Mouse (Mus musculus): ENCODE measurements at regions not wholly inside any gene's neighbourhood (a gene's known extent, or its start where the extent isn't known, plus 50 kb on each side); places are given as distances from the start of the nearest gene placed in this dataset.
"Not testable (repeated sequence)": the region's sequence is repeated elsewhere in the genome, so short reads cannot be mapped to it uniquely, and the experiment has no call there.

DNA sequence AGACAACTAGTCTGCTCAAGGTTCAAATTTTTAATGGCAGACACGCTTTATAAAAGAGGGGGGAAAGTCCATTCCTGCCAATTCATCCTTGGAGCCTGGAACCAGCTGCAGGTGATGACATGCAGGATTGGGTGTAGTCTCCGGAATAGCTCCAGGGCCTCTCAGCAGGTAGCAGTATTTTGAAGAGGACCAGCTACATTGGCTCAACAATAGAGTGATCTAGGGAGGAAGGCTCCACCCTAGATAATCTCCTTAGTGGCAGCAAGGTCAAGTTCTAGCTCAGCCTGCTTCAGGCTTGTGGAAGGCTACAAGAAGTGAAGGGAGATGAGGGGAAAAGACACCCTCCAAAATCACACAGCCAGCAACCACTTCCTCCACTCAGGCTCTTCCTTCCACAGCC, 1405.1 kb downstream of the 4930444P10Rik start:
- DNase-seq = not testable (repeated sequence)

- DNase-seq = no peak
Observed at GRCm38 (mm10) chr1:14686172-14686571, 1407.0 kb downstream of the 4930444P10Rik start.

- DNase-seq = no peak
Observed at GRCm38 (mm10) chr1:14680443-14680842, 1412.7 kb downstream of the 4930444P10Rik start.

GRCm38 (mm10) chr1:14672393-14672999, 1420.6 kb downstream of the 4930444P10Rik start:
- DNase-seq = no peak

- DNase-seq = no peak
Observed at GRCm38 (mm10) chr1:14662706-14663312, 1430.3 kb downstream of the 4930444P10Rik start.

DNA sequence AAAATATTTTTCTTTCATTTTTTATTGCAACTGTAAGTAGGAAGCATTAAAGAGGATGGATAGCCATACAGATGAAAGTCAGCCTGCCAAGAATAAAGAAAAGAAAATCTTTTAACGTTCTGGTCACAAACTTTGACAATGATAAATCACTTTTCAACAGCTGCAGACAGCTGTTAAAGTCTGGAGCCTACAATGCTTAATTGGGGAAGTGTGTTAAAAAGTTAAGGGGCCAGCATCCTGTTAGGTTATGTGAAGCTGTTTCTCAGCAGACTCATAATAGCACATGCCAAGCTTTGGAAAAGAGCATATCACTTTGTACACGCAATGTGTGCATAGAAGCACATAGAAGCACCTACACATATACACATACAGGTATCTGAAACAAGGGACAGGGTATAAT, 1431.3 kb downstream of the 4930444P10Rik start:
- peak; percentile 32 to 39 for DNase-seq

DNA sequence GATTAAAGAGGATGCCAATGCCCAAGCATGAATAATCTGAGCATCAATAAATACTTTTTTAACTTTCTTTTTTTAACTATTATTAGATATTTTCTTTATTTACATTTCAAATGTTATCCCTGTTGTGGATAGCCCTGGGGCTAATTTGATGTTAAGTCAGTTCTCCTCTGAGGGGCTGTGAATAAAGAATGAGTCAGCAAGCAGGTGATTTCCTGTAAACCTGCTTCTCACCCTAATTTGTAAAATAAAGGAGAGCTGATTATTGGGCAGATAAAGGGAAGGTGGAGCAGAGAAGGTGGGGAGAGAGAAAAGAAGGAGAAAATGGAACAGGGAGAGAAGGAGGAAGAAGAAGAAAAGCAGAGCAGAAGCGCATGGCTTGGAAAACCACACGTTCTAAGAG, 1442.8 kb downstream of the 4930444P10Rik start:
- no peak for DNase-seq

- DNase-seq = peak in 1 of 2 experiments; percentile 21
Observed at GRCm38 (mm10) chr1:14635642-14636263, 1457.4 kb downstream of the 4930444P10Rik start.

DNA sequence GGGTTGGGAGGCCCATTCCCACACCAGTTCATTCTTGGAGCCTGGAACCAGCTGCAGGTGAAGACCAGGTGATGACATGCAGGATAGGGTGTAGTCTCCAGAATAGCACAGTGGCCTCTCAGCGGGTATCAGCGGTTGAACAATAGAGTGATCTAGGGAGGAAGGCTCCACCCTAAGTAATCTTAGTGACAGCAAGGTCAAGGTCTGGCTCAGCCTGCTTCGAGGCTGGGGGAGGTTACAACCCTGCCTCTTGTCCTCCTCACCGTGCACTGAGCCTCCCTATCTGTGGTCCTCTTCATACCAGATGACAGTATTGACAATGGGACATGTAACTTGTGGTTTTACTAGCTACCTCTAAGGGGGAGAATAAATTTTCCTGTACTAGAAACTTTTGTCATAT, 1461.1 kb downstream of the 4930444P10Rik start:
- DNase-seq = no peak

- no peak for DNase-seq
Observed at GRCm38 (mm10) chr1:14627204-14627603, 1465.9 kb downstream of the 4930444P10Rik start.

DNA sequence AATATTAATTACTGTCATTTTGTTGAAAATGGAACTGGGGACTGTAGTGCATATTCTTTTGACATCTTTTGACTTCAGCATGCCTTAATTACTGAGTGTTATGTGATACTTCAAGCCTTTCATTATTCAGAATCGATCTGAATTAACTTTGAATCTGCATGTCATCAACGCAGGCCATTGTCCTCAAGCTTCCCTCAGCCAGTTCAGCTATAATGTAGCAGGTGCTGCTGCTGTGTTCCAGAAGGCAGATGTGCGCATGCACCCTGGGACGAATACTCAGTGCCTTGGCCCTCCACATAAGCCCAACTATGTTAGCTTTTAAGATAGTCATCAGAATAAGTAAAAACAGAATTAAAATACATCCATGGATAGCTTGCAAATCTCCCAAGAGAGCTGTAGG, 1466.4 kb downstream of the 4930444P10Rik start:
- DNase-seq = no peak

DNA sequence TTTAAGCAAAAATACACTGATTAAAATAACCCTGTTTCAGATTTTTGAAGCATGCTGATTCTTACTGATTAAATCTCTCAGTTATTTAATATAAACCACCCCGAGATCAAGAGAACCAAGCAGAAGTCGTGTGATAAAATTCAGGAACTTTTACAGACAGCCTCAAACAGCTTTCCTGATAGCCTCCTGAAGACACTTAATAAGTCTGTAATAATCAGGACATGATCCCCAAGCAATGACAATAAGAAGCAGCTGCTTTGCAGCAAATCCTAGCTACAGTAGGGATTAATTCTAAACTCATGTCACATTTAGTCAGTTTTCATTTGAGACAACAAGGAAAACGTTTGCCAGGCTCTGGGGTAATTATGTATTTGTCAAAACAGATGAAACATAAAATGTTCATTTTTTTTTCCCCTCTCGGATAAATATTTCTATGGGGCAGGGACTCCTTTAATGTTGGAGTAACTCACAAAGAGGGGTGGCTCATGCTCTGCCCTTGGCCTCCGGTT, 1472.1 kb downstream of the 4930444P10Rik start:
- no peak for DNase-seq

GRCm38 (mm10) chr1:14613232-14613894, 1479.8 kb downstream of the 4930444P10Rik start:
- DNase-seq = no peak

DNA sequence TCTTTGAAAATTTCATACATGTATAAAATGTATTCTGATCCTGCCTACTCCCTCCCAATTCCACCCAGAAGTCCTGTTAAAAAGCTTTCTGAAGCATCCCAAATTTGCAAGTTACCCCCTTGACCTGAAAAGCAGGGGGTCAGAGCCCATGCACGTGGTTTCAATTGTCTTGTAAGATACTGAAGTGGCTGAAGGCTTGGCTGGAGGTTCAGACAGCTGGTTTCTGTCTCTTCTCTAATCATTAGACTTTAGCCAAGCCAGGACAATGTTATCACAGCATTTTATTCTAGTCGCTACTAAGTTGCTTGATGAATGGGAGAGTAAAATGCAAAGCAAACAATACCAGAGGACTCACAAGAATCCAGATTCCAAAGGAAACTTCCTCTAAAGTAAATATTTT, 1484.1 kb downstream of the 4930444P10Rik start:
- no peak for DNase-seq

- DNase-seq = peak in 1 of 2 experiments; percentile 41
Observed at GRCm38 (mm10) chr1:14595961-14596360, 1497.2 kb downstream of the 4930444P10Rik start.

DNA sequence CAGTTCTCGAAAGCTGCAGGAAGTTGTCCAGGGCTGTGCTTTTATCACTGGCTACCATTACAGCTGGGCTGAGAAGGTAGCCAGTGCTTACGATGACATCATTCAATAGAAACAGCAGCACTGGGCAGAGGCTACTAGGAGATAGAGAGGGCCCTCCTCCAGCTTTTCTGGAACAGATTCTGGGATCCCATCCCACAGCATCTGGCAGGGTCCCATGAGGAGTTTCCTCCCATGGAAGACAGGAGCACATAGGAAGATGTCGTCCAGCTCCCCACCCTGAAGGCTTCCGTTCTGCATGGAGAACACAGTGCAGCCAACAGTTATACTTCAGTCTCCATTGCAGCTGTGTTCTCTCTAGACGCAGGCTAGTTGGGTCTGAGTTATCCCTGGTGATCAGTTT, 1503.2 kb downstream of the 4930444P10Rik start:
- DNase-seq = peak; percentile 37 to 56

DNA sequence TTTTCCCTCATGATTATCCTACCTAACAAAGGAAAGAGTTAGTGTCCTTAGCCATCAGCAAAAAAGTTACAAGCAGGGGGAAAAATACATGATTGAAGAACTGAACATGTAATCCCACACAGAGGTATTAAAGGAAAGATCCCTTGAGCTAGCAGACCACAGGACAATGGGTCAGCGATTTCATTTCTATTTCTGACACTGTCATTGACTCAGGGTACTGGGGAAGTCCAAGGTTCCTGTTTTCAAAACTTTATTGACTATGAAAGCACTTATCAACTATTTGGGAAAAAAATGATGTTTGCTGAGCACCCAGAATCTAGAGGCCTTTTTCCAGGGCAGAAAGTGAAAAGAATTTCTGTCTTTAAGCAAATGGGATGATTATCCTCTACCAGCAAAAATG, 1513.7 kb downstream of the 4930444P10Rik start:
- peak in 1 of 2 experiments; percentile 20 for DNase-seq

GRCm38 (mm10) chr1:14576263-14576662, 1516.9 kb downstream of the 4930444P10Rik start:
- no peak for DNase-seq

GRCm38 (mm10) chr1:14570562-14570981, 1522.6 kb downstream of the 4930444P10Rik start:
- DNase-seq = peak in 1 of 2 experiments; percentile 13

- DNase-seq = no peak
Observed at GRCm38 (mm10) chr1:14570113-14570512, 1523.0 kb downstream of the 4930444P10Rik start.

GRCm38 (mm10) chr1:14567006-14567405, 1526.1 kb downstream of the 4930444P10Rik start:
- no peak for DNase-seq

DNA sequence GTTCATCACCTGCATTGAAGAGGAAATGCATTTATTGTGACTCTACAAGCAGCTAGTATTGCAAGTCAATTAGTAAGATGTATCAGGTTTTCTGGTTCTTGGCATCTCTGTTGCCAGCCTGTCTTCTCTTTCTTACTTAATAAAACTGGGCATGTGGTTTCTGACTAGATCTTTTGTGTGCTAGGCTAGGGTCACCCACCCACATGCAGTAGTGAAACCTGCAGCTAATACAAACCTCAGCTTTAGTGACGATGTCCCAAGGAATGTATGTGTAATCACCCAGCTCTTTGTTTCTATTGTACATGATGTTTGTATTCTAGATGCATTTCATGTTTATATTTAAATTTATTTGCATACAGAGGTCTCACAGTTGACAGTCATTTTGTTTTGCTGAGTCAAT, 1526.7 kb downstream of the 4930444P10Rik start:
- no peak for DNase-seq

Data from heart, adult 18-20 months (tissue).